13 mouse cellular contexts compared by ENCODE assay signal in genomic region chr11:33700725-33701124, GRCm38 (mm10).
DNase-seq lines count a peak whose midpoint lies in the region; ATAC-seq and TF ChIP-seq lines count a peak whose summit lies in the region.
"Had no signal": no experiment of that assay in that cellular context is flagged by ENCODE, and none has a peak within 500 bp of the region (broad histone marks: within the 10 kb centered on the region; RNA-seq: fewer than 3 reads in every experiment).

No protein-coding gene starts in this region.

- no peak overlapping the region for H3K27ac ChIP-seq in stomach, postnatal 0 days (replicated peaks)
- H3K27ac ChIP-seq: forebrain, embryonic 15.5 days; limb, embryonic 13.5 days had no signal

- H3K9me3 ChIP-seq in stomach, postnatal 0 days (ENCODE audit: control insufficient read depth, low read length), result no peaks in the 10 kb centered on the region
- H3K9me3 ChIP-seq: forebrain, embryonic 15.5 days; limb, embryonic 13.5 days had no signal

- H3K4me2 ChIP-seq in stomach, postnatal 0 days (replicated peaks; ENCODE audit: low read depth), result no peak overlapping the region
- H3K4me2 ChIP-seq: forebrain, embryonic 15.5 days; limb, embryonic 13.5 days had no signal

- ATAC-seq in stomach, postnatal 0 days (ENCODE audit: low FRiP score, low TSS enrichment), result no peak
- ATAC-seq: forebrain, embryonic 15.5 days; intestine, embryonic 16.5 days; Patski had no signal

- H3K27me3 ChIP-seq in stomach, postnatal 0 days (ENCODE audit: control insufficient read depth, insufficient read depth, low read length), result no peaks in the 10 kb centered on the region
- H3K27me3 ChIP-seq: forebrain, embryonic 15.5 days; limb, embryonic 13.5 days had no signal

- no peak for TF ChIP-seq EP300 in stomach, postnatal 0 days (optimal IDR thresholded peaks at IDR 0.05)

- H3K4me1 ChIP-seq in stomach, postnatal 0 days (replicated peaks; ENCODE audit: control insufficient read depth, insufficient read depth), result no peaks in the 10 kb centered on the region
- H3K4me1 ChIP-seq: forebrain, embryonic 15.5 days had no signal

- H3K9ac ChIP-seq in stomach, postnatal 0 days (ENCODE audit: low read length), result no peak overlapping the region
- H3K9ac ChIP-seq: forebrain, embryonic 15.5 days; limb, embryonic 13.5 days had no signal

- 46% methylated on average over 4 of the region's 4 CpGs for WGBS in stomach, postnatal 0 days

- TF ChIP-seq CTCF in stomach, postnatal 0 days (IDR thresholded peaks at IDR 0.05; ENCODE audit: low read depth), result no peak

- no peak overlapping the region for H3K4me3 ChIP-seq in stomach, postnatal 0 days (ENCODE audit: low read depth, low read length)
- H3K4me3 ChIP-seq: forebrain, embryonic 15.5 days; limb, embryonic 13.5 days had no signal

- DNase-seq in CD4-positive, CD25-positive, alpha-beta regulatory T cell, adult 2 months (ENCODE audit: low read depth, low spot score), result peak; percentile 80
- DNase-seq in T-cell, adult 2 months (ENCODE audit: low spot score), result peak; percentile 71
- peak; percentile 31 for DNase-seq in layer of hippocampus, adult 9-10 months (ENCODE audit: low spot score)
- DNase-seq in natural killer cell, adult 2 months (ENCODE audit: low spot score in 2 of 2), result peak; percentile 73 to 88
- no peak for DNase-seq in adrenal gland, adult 18-20 months (ENCODE audit: low spot score in 2 of 2)
- DNase-seq in stomach, postnatal 0 days (ENCODE audit: low spot score), result no peak
- no peak for DNase-seq in kidney, adult 18-20 months
- no peak for DNase-seq in MN1 (ENCODE audit: low spot score)
- DNase-seq: lung, postnatal 36 days had no signal

- H3K36me3 ChIP-seq in stomach, postnatal 0 days (ENCODE audit: control insufficient read depth, insufficient read depth, low read length), result no peaks in the 10 kb centered on the region
- H3K36me3 ChIP-seq: forebrain, embryonic 15.5 days; limb, embryonic 13.5 days had no signal

Comparison
In these comparisons a context has a peak if more than half of its experiments do, and no peak if none do; other contexts are left out.
1. DNase-seq: peak in CD4-positive, CD25-positive, alpha-beta regulatory T cell, adult 2 months (single experiment), T-cell, adult 2 months (single experiment), layer of hippocampus, adult 9-10 months (single experiment) and natural killer cell, adult 2 months (2 of 2); none in adrenal gland, adult 18-20 months (0 of 2), stomach, postnatal 0 days (single experiment), kidney, adult 18-20 months (single experiment) and MN1 (single experiment).